Mouse (Mus musculus) limb, embryonic 14.5 days (tissue): ENCODE measurements around the gene 3110070M22Rik. TPM values are rescaled to one million over a fixed set of nuclear protein-coding genes. Genes with fewer than 3 reads are reported as not detected.

Source experiments
- ATAC-seq: fragments of 200-750 bp; cut with Nextera tagmentation; 2 replicates; pipeline ENCODE4 v1.8.0; 2017; ENCODE audit warnings: low read depth, moderate number of reproducible peaks, moderate TSS enrichment; ENCODE audit not compliant: low FRiP score
- DNase-seq: peaks from one replicate; pipeline ENCODE4 v3.0.0-alpha.2; 2015; ENCODE audit warnings: low spot score
- H3K27ac ChIP-seq: fragments of 300-500 bp; sonication (generic); replicated peaks from 2 replicates; pipeline ENCODE4 v1.5.1; 2014; ENCODE audit warnings: low read depth, mild to moderate bottlenecking, low read length, moderate library complexity, mixed read lengths
- H3K27me3 ChIP-seq: fragments of 300-500 bp; sonication (generic); 2 replicates; pipeline ENCODE4 v1.6.1; 2014; ENCODE audit warnings: low read length, mixed read lengths; ENCODE audit not compliant: control insufficient read depth, insufficient read depth
- H3K36me3 ChIP-seq: fragments of 300-500 bp; sonication (generic); 2 replicates; pipeline ENCODE4 v1.6.1; 2014; ENCODE audit warnings: mild to moderate bottlenecking, low read length, moderate library complexity, mixed read lengths; ENCODE audit not compliant: control insufficient read depth, insufficient read depth
- H3K4me1 ChIP-seq: fragments of 300-500 bp; sonication (generic); 2 replicates; pipeline ENCODE4 v1.6.1; 2014; ENCODE audit warnings: antibody characterized with exemption, low read length, mixed read lengths; ENCODE audit not compliant: control insufficient read depth, insufficient read depth
- H3K4me2 ChIP-seq: fragments of 300-500 bp; sonication (generic); replicated peaks from 2 replicates; pipeline ENCODE4 v1.6.1; 2014; ENCODE audit warnings: low read depth, mild to moderate bottlenecking, low read length, moderate library complexity; ENCODE audit not compliant: severe bottlenecking
- H3K4me3 ChIP-seq: fragments of 300-500 bp; sonication (generic); replicated peaks from 2 replicates; pipeline ENCODE4 v1.5.1; 2014; ENCODE audit warnings: low read length
- H3K9ac ChIP-seq: fragments of 300-500 bp; sonication (generic); 2 replicates; pipeline ENCODE4 v1.6.1; 2014; ENCODE audit warnings: mild to moderate bottlenecking, low read depth, low read length, moderate library complexity; ENCODE audit not compliant: severe bottlenecking
- H3K9me3 ChIP-seq: fragments of 300-500 bp; sonication (generic); 2 replicates; pipeline ENCODE4 v1.6.1; 2016; ENCODE audit warnings: low read length; ENCODE audit not compliant: control insufficient read depth
- POLR2A ChIP-seq: fragments of 200-500 bp; IDR thresholded peaks from 2 replicates; pipeline ENCODE4 v1.8.0; 2012; ENCODE audit warnings: inconsistent platforms, mild to moderate bottlenecking, moderate library complexity, borderline replicate concordance; ENCODE audit not compliant: insufficient read depth, insufficient read length; ENCODE audit errors: extremely low read depth
- WGBS: fragments of 180-500 bp; shearing (Covaris S2); extraction: QIAGEN DNeasy Blood & Tissue Kit; methylation state at CpG from one replicate; pipeline ENCODE4 v1.1.7; 2014; 5-methylcytosine and 5-hydroxymethylcytosine counted together
- polyA plus RNA-seq, 2 experiments: library from polyadenylated mRNA; depleted of rRNA in 1 of 2; stranded (reverse) in 1 of 2; unstranded in 1 of 2; fragments of >200 nt; fragmentation: Nextera tagmentation in 1 of 2; extraction: Ambion mirVana in 1 of 2; gene quantifications; 2 replicates each; pipeline versions ENCODE4 v1.2.1 to v1.2.3; 2012 to 2014

Gene 3110070M22Rik
- polyA plus RNA-seq, 2 experiments, result 0.78 to 2.0 TPM

DNA sequence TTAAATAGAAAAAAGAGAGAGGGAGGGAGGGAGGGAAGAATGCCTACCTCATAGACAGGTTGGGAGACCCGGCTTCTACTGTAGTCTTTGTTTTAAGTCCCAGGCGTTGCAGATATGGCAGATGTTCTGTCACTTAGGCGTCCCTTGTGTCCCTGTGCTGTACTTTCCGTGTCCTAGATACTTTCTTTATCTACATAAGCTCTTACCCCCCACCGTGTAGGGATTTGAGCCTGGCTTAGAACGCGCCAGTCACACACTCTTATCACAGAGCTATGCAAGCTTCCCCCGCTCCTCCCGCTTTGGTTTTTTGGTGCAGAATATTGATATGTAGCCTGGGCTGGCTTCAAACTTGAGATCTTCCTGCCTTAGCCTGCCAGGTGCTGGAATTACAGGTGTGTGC is 11.6 kb downstream of the 3110070M22Rik start:
- Histone ChIP-seq H3K27ac (no peak overlapping the region), H3K4me3 (no peak overlapping the region), H3K9me3 (no peaks in the 10 kb centered on the region), H3K36me3 (peaks cover 76% of the 10 kb centered on the region), H3K4me2 (no peak overlapping the region), H3K9ac (no peak overlapping the region), H3K4me1 (no peaks in the 10 kb centered on the region), H3K27me3 (no peaks in the 10 kb centered on the region)
- 94% methylated on average over 9 of the region's 9 CpGs for WGBS
- ATAC-seq (no peak), DNase-seq (no peak)
- no peak for TF ChIP-seq POLR2A

DNA sequence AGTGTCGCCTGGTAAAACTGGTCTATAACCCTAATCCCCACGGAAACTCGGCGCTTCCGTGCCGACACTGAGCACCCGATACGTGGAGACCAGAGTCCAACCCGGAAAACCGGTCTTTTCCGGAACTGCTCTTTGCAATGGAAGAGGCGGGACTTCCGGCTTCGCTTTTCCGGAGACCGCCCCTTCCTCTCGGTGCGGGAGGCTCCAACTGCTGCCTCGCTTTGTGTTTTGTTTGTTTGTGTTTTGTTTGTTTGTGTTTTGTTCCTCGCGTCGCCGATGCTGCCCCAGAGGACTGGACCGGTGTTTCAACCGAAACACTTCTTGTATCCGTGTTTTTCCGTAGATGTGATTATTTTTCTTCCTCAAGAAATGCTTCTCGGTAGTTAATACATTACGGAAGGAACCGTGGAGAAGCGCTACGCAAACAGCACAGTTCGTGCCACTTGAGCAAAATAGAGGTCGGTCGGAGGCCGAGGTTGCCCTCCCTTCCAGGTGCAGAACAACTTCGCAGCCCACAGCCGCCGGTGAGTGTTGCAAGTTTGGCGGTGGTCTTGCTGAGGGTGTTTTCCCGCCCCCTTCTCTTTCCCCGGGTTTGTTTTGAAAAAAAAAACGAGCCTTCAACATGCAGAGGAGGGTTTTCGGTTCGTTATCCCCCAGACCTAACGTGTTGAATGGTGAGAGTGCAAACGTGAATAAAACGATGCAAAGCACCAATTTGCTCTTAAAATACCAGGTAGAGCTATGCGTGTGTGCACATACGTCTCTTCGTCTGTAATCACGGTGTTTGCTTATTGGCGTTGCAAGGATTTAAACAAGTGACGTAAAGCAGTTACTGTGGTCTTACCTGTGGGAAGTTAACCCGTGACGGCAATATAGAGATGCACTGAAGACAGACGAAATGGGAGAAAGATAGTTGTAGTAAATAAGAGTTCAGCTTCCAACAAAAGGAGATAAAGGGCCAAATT is 25.3 kb downstream of the 3110070M22Rik start, which contains the start of gene 4833420G17Rik:
Gene 4833420G17Rik (plus strand): TSS at position 173 of the 965 bp plus-strand sequence.
- peak; percentile 96 for DNase-seq
- WGBS, result 2% methylated on average over 57 of the region's 57 CpGs
- Histone ChIP-seq H3K27ac (peak within 1 kb of the TSS; percentile 71), H3K27me3 (no peaks in the 10 kb centered on the region), H3K4me2 (peak within 1 kb of the TSS; percentile 81), H3K9me3 (no peaks in the 10 kb centered on the region), H3K4me1 (peaks cover 9% of the 10 kb centered on the region), H3K4me3 (peak within 1 kb of the TSS; percentile 83), H3K9ac (peak within 1 kb of the TSS; percentile 78), H3K36me3 (peaks cover 35% of the 10 kb centered on the region)
- ATAC-seq, result peak; percentile 96
- peak; percentile 94; the same call in 1 of the 2 replicates for TF ChIP-seq POLR2A

DNA sequence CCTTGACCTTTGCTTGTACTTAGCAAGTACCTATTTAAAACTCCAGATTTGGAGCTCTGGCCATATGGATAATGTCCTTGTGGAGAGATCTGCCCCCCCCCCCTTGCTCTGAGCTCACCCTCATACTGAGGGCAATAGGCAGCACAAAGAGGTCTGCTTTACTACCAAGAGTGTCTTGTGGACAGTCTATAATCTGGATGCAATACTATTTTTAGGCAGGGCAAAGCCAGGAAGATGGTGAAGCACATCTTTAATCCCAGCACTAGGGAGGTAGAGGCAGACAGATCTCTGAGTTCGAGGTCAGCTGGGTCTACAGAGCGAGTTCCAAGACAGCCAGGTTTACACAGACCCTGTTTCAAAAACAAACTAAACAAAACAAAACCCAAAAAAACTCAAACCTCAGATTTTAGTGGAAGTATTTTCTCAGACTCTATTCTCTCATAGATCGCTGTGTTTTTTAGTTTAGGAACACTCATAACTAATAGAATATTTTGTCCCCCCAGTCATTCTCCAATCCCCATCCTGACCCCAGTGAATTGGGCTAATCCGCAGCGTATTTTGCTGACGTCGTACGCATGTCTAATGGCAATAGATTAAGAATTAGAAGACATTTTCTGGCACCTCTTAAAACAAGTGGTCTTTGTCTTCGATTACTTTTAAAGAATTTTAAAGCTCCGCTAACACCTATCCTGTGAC is 26.1 kb downstream of the 3110070M22Rik start:
- Histone ChIP-seq H3K36me3 (peaks cover 29% of the 10 kb centered on the region), H3K27me3 (no peaks in the 10 kb centered on the region), H3K9ac (peak overlapping the region; percentile 78), H3K9me3 (no peaks in the 10 kb centered on the region), H3K4me1 (peaks cover 9% of the 10 kb centered on the region), H3K4me3 (peak overlapping the region; percentile 83), H3K27ac (peak overlapping the region; percentile 71), H3K4me2 (peak overlapping the region; percentile 55)
- ATAC-seq, result peak; percentile 44
- no peak for TF ChIP-seq POLR2A
- 2% methylated on average over 10 of the region's 10 CpGs for WGBS
- DNase-seq, result no peak

DNA sequence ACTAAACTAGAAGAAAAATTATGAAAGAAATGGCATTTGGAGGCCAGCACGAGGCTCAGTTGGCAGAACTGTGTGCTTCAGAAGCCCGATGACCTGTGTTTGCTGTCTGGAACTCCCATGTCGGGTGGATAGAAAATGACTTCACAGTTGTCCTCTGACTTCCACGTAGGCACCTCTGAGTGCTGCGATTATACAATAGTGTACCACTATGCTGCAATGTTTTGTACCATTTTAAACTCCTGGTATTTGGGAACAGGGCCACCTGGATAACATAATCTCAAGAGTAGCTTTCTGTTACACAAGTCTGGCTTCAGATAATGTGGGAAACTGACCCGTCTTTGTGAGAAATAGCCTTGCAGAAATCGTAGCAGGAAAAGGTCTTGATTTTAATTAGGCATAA is 31.8 kb downstream of the 3110070M22Rik start:
- Histone ChIP-seq H3K4me1 (no peaks in the 10 kb centered on the region), H3K4me2 (no peak overlapping the region), H3K4me3 (no peak overlapping the region), H3K9me3 (no peaks in the 10 kb centered on the region), H3K36me3 (peaks cover 50% of the 10 kb centered on the region), H3K9ac (no peak overlapping the region), H3K27ac (no peak overlapping the region), H3K27me3 (no peaks in the 10 kb centered on the region)
- no peak for TF ChIP-seq POLR2A
- no peak for ATAC-seq
- WGBS, result 95% methylated on average over 7 of the region's 7 CpGs
- DNase-seq, result no peak

DNA sequence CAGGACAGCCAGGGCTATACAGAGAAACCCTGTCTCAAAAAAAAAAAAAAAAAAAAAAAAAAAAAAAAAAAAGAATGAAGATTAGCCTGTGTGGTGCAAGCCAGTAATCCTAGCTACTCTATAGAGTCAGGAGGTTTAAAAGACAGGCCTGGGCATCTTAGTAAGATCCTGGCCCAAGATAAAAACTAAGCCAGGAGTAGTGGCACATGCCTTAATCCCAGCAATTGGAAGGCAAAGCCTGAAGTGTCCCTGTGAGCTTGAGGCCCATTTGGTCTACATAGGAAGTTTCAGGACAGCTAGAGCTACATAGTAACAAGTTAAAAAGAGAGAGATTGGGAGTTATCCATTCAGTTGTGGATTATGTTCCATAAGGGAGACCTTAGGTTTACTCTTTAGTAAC is 33.1 kb downstream of the 3110070M22Rik start:
- H3K27ac ChIP-seq, result no peak overlapping the region
- no peak overlapping the region for H3K4me3 ChIP-seq
- H3K9ac ChIP-seq, result no peak overlapping the region
- no peaks in the 10 kb centered on the region for H3K4me1 ChIP-seq
- no peak for TF ChIP-seq POLR2A
- no peak overlapping the region for H3K4me2 ChIP-seq
- H3K9me3 ChIP-seq, result no peaks in the 10 kb centered on the region
- no peak for DNase-seq
- peaks cover 63% of the 10 kb centered on the region for H3K36me3 ChIP-seq
- no peaks in the 10 kb centered on the region for H3K27me3 ChIP-seq
- no peak for ATAC-seq
